Mouse (Mus musculus): ENCODE measurements around the gene 1700016D06Rik.

1700016D06Rik gene

GRCm38 (mm10) chr8:11701033-11701362 is at the start of gene 1700016D06Rik:
Gene 1700016D06Rik, minus strand, starts transcription at chr8:11701063.
- DNase-seq (ENCODE audit: low read depth, low spot score): no peak

- no peak for DNase-seq (ENCODE audit: low read depth, low spot score)
These were observed 48.6 kb upstream of the 1700016D06Rik start for GRCm38 (mm10) chr8:11749472-11749871.

- DNase-seq (ENCODE audit: low read depth, low spot score): no peak
These were observed 46.2 kb upstream of the 1700016D06Rik start for GRCm38 (mm10) chr8:11746850-11747600.

- no peak for DNase-seq (ENCODE audit: low read depth, low spot score)
These were observed 42.7 kb upstream of the 1700016D06Rik start for GRCm38 (mm10) chr8:11743580-11743979.

GRCm38 (mm10) chr8:11740857-11741256 is 40.0 kb upstream of the 1700016D06Rik start:
- no peak for DNase-seq (ENCODE audit: low read depth, low spot score)

GRCm38 (mm10) chr8:11739082-11739481 is 38.2 kb upstream of the 1700016D06Rik start:
- DNase-seq (ENCODE audit: low read depth, low spot score): no peak

- no peak for DNase-seq (ENCODE audit: low read depth, low spot score)
These were observed 36.2 kb upstream of the 1700016D06Rik start for GRCm38 (mm10) chr8:11737096-11737495.

- no peak for DNase-seq (ENCODE audit: low read depth, low spot score)
These were observed 34.9 kb upstream of the 1700016D06Rik start for GRCm38 (mm10) chr8:11735672-11736235.

GRCm38 (mm10) chr8:11730271-11730940 is 29.5 kb upstream of the 1700016D06Rik start:
- no peak for DNase-seq (ENCODE audit: low read depth, low spot score)

GRCm38 (mm10) chr8:11728482-11729295 is 27.8 kb upstream of the 1700016D06Rik start:
- no peak for DNase-seq (ENCODE audit: low read depth, low spot score)

- peak; percentile 33 for DNase-seq (ENCODE audit: low read depth, low spot score)
These were observed 27.0 kb upstream of the 1700016D06Rik start, which contains the start of gene Arhgef7 for GRCm38 (mm10) chr8:11727651-11728481. Gene Arhgef7, plus strand, starts transcription at chr8:11727721.

GRCm38 (mm10) chr8:11727273-11727650 is 26.4 kb upstream of the 1700016D06Rik start:
- no peak for DNase-seq (ENCODE audit: low read depth, low spot score)

- no peak for DNase-seq (ENCODE audit: low read depth, low spot score)
These were observed 16.3 kb upstream of the 1700016D06Rik start for GRCm38 (mm10) chr8:11717194-11717593.

- no peak for DNase-seq (ENCODE audit: low read depth, low spot score)
These were observed 11.4 kb upstream of the 1700016D06Rik start for GRCm38 (mm10) chr8:11712244-11712643.

- no peak for DNase-seq (ENCODE audit: low read depth, low spot score)
These were observed 9.6 kb upstream of the 1700016D06Rik start for GRCm38 (mm10) chr8:11710415-11710814.

GRCm38 (mm10) chr8:11709542-11709941 is 8.7 kb upstream of the 1700016D06Rik start:
- no peak for DNase-seq (ENCODE audit: low read depth, low spot score)

- no peak for DNase-seq (ENCODE audit: low read depth, low spot score)
These were observed 8.0 kb upstream of the 1700016D06Rik start for GRCm38 (mm10) chr8:11708815-11709214.

GRCm38 (mm10) chr8:11707701-11708100 is 6.8 kb upstream of the 1700016D06Rik start:
- no peak for DNase-seq (ENCODE audit: low read depth, low spot score)

GRCm38 (mm10) chr8:11705818-11706217 is 5.0 kb upstream of the 1700016D06Rik start:
- DNase-seq (ENCODE audit: low read depth, low spot score): no peak

- DNase-seq (ENCODE audit: low read depth, low spot score): no peak
These were observed 4.0 kb upstream of the 1700016D06Rik start for GRCm38 (mm10) chr8:11704716-11705420.

Data from retina, adult 2 months (tissue).